Mouse (Mus musculus): ENCODE results near the gene Pate2. TPM values are rescaled to one million over a fixed set of nuclear protein-coding genes. Genes with fewer than 3 reads are reported as not detected.
"Not testable (repeated sequence)": the region's sequence is repeated elsewhere in the genome, so short reads cannot be mapped to it uniquely, and the experiment has no call there.

Gene Pate2
- total and polyA plus RNA-seq, 3 experiments: 0.09 to 0.28 TPM; not detected in 1

GRCm38 (mm10) chr9:35556494-35557102, 13.5 kb upstream of the Pate2 start:
- DNase-seq: no peak

GRCm38 (mm10) chr9:35558257-35559008, 11.7 kb upstream of the Pate2 start, which contains the start of the genes Ddx25 and Pus3:
Ddx25 (minus strand) TSS chr9:35558528.
Pus3 (plus strand) TSS chr9:35558595.
- DNase-seq: peak; percentile 29

DNA sequence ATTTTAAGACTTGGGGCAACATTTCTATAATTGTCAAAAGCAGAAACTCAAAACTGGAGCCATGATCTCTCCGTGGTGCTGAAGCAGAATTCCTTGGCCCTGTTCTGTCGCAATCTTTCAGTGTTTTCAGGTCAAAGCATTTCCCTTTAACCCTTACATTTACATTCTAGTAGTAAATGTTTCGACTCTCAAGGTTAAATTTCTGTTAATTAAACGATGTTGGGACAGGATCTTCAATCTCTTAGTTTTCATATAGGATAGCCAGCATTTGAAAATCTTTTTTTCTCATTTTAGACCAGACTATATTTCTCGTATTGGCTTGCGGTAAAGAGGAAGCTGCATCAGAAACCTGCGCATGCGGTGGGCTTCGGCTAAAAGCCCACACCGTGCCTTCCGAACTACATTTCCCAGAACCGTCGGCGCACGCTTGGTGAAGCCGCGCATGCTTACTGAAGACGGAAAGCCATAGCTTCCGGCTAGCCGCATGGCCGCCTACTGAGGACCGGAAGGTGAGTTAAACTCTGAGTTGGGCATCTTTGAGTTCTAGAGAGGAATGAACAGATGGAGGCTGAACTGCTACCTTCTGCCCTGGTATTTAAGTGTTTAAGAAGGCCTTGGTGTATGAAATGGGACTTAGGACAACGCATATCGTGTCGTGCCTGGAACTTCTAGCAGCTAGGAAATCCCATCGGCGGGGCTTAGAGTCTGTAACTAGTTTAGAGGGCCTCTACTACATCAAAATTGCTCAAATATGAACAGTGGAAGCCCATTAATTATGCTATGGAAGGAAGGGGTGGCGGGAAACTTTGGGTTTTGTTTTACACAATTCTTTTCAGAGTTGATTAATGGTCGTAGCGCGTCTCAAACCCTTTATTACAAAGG, 10.8 kb upstream of the Pate2 start:
- peak; percentile 79 for DNase-seq

DNA sequence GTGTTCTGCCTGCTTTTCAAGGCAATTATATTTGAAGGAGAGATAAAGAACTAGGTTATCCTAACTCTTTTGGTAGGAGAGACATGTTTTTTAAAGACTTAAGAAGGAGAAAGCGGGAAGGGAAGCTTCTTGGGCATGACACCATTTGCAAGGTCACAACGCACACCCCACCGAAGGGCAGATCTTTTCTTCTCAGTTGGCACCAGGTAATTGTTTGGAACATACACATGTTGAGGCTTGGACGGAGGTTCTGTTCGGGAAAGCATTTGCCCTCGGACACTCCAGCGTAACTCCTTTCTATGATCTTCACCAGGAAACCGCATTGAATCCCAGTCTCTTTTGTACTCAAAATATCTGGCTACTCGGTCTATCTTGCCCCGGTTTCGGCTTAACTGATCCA, 9.0 kb upstream of the Pate2 start:
- DNase-seq: no peak

DNA sequence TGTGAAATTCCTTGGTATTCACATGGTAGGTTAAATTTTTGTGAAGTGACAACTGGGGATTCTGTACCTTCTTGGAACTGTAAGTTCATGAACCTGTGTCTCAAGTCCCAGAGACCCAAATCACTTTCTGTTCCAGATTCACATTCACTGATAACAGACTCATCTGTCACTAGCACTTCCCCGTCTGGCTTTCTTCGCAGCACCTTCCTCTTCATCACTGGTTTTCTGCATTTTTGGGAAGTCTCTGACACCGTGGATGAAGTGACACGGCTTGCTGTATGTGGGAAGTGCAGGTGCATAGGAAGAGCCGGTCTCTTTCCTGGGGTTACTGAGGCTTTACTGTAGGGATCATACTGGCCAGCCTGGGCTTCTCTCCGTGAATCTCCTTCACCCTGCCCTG, 8.5 kb upstream of the Pate2 start:
- no peak for DNase-seq

DNA sequence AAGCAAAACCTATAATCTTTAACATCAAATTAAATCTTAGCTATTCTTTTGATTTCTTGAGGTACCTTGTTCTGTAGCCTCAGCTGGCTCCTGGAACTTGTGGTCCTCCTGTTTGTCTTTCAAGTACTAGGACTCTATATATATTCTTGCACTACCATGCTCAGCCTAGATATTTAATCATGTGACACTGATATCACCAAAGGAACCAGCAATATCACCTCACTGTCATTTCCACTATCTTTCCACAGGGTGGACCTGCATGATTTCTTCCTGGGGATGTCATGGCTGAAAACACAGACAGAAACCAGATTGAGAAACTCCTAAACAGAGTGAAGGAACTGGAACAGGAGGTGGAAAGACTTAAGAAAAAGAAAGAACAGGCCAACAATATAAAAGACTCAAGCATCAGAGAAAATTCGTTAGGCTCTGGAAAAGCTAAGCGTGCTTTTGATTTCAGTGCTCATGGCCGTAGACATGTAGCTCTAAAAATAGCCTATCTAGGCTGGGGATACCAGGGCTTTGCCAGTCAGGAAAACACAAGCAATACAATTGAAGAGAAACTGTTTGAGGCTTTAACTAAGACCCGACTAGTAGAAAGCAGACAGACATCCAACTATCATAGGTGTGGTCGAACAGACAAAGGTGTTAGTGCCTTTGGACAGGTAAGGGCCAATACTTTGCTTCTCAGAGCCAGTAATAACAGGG, 5.4 kb upstream of the Pate2 start:
- no peak for DNase-seq

DNA sequence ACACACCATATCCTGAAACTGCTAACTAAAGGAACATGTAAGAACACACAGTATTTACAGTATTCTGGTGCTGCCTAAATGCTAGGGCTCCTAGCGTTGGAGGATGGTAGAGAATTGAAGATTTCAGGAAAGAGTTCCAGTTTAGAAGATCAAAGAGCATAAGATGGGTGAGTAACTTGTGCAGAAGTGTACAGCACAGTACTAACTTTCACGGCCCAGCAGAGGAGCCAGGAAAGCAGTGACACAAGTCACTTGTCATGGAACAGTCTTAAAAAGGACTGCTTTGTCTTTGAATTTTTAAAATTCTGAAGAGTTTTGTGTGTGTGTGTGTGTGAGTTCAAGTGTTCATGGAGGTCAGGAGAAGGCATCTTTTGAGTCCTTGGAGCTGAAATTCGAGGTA, 2.1 kb upstream of the Pate2 start:
- no peak for DNase-seq

DNA sequence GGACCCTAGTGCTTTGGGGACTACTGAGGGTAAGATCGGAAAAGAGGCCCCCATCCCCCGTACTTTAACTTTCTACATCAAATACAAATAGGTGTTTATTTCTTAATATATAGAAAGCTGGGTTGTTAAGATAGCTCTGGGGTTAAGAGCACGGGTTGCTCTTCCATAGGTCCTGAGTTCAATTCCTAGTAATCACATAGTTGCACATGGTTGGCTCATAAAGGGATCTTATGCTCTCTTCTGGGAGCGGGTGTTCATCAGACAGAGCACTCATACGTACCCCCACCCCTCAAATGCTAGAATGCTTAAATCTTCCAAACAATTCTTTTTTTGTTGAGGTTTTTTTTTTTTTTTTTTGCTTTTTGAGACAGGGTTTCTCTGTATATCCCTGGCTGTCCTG, 579 bp downstream of the Pate2 start:
- DNase-seq: no peak

DNA sequence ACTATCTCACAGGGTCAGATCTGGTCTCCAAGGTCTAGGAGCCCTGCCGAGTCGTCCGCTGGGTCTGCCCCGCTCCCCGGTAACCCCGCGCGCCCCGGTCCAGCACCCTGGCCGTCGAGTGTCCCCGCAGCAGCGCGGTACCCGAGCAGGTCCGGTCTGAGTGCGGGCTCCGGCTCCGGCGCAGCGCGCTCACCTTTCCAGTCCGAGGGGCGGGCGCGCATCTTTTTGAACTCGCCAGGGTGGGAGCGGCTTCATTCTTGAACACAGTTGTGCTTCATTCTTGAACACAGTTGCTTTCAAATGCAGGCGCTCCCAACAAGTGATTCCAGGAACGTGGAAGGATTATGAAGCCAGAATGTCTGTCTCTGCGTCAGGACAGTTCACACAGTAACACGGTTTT, 4.3 kb downstream of the Pate2 start:
- no peak for DNase-seq

GRCm38 (mm10) chr9:35587674-35588073, 17.6 kb downstream of the Pate2 start:
- no peak for DNase-seq

- no peak for DNase-seq
Measured at GRCm38 (mm10) chr9:35592903-35593302, 22.8 kb downstream of the Pate2 start.

- DNase-seq: no peak
Measured at GRCm38 (mm10) chr9:35607647-35608405, 37.7 kb downstream of the Pate2 start.

DNA sequence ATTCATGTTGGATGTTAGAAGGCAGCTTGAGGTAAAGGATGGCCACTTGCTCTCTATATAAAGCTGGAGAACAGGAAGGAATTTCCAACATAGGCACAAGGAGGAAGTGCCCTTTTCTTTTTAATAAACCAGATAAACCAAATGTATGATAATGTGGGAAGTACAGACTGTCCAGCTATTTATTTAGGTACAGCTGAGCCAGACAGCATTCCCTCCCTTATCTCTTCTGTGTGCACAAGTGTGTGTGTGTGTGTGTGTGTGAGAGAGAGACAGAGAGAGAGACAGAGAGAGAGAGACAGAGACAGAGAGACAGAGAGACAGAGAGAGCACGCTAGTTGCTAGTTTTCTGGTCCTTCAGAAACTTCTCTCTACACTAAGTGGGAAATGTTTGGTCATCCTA, 41.8 kb downstream of the Pate2 start, which contains the start of gene Pate4:
TSS of gene Pate4 (minus strand) at position 101 of the 400 bp plus-strand sequence.
- DNase-seq: no peak

- DNase-seq: no peak
Measured at GRCm38 (mm10) chr9:35614005-35614404, 43.9 kb downstream of the Pate2 start.

GRCm38 (mm10) chr9:35616784-35617183, 46.7 kb downstream of the Pate2 start:
- DNase-seq: not testable (repeated sequence)

DNA sequence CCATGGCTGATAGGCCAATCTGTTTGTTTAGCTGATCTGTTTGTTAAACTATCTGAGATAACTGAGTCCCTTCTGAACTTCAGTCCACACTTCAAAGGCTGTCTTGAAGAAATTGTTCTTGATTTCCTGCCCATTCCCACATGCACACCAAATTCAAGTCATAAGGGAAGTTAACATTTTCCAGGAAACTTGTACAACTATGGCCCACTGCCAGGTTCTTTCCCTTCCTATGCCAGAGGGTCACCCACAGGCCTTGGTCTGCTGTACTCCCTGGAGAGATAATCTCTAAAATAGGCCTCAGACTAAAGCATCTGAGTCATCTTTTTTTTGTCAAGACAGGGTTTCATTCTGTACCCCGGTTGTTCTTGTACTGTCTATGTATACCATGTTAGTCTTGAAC, 62.9 kb downstream of the Pate2 start:
- no peak for DNase-seq

DNA sequence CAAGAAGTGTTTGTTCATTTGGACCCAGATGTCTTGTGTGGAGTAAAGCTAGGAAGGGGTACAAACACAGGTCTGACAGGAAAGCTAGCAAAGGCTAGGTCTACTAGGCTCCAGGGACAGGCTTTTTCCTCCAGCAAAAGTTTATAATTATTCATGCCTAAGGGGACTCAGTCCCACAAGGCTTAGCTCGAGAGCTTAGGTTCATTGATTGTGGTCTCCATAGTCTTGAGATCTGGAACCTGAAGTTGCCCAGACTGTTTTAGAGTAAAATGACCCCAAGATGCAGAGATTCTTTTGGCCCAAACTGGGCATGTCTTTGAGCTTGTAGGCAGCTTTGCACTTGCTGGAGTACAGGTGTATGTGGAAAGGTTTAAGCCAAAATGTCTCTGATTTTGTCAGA, 78.0 kb downstream of the Pate2 start, which contains the start of gene Pate3:
TSS of gene Pate3 (minus strand) at position 101 of the 400 bp plus-strand sequence.
- no peak for DNase-seq

- no peak for DNase-seq
Measured at GRCm38 (mm10) chr9:35673557-35673956, 103.5 kb downstream of the Pate2 start.

DNA sequence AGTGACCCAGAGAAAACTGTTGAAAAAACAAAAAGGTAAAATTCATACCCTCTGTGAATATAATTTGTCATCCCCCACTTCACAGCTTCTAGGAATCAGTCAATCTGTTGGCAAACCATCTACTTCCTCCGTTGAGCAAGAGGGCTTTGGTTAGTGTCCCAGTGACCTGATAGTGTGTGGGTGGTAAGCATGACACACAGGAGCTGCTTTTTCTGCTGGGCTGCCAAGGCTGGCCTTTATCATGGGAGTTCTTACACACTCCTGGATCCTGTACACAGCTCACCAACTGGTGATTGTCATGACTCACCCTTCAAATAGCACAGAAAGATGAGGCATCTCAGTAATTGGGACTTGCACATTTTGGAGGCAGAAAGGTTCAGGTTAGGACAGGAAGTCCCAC, 116.9 kb downstream of the Pate2 start, which contains the start of gene Pate1:
TSS of gene Pate1 (minus strand) at position 378 of the 400 bp plus-strand sequence.
- no peak for DNase-seq

- DNase-seq: no peak
Measured at GRCm38 (mm10) chr9:35691924-35692323, 121.8 kb downstream of the Pate2 start.

DNA sequence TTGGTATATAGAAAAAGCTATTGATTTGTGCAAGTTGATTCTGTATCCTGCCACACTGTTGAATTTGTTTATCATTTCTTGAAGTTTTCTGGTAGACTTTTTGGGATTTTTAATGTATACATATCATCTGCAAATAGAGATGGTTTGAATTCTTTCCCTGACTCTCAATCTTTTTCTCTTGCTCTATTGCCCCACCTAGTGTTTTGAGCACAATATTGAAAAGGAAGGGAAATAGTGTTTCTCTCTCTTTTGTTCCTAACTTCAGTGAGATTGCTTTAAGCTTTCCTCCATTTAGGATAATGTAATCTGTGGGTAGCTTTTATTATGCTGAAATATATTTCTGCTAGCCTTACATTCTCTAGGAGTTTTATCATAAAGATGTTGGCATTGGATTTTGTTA, 137.2 kb downstream of the Pate2 start:
- no peak for DNase-seq
